Mouse (Mus musculus): ENCODE measurements around the gene A930009A15Rik. TPM values are rescaled to one million over a fixed set of nuclear protein-coding genes. Genes with fewer than 3 reads are reported as not detected.

The A930009A15Rik gene
- total RNA-seq, 1 experiment from 2014 or later, result not detected

Other genes with a start within 250 kb of the A930009A15Rik start
- 36.4 and 36.5 TPM in 2 replicates for gene Tmem19, start 207.5 kb upstream of the A930009A15Rik start, total RNA-seq (2021)
- gene Thap2, start 185.5 kb upstream of the A930009A15Rik start, total RNA-seq (2021), result 16.5 and 17.9 TPM in 2 replicates
- 55.5 and 71.8 TPM in 2 replicates for gene Zfc3h1, start 185.0 kb upstream of the A930009A15Rik start, total RNA-seq (2021)
- gene Lgr5, start 17.8 kb downstream of the A930009A15Rik start, total RNA-seq (2021), result 20.1 and 35.7 TPM in 2 replicates
- gene Tspan8, start 246.8 kb downstream of the A930009A15Rik start, total RNA-seq (2021), result 0.76 TPM in 1 of 2 replicates, not detected in the other

Data from adrenal gland, postnatal 25 days (tissue).